Mouse (Mus musculus): ENCODE results near the gene Ssb. TPM values are rescaled to one million over a fixed set of nuclear protein-coding genes. Genes with fewer than 3 reads are reported as not detected.

The Ssb gene
- polyA plus RNA-seq, 1 experiment from 2014 or later = 296 TPM

GRCm38 (mm10) chr2:69884581-69884980 is 23.2 kb downstream of the Ssb start:
- Histone ChIP-seq H3K27me3 (no peaks in the 10 kb centered on the region), H3K27ac (no peak overlapping the region), H3K9me3 (no peaks in the 10 kb centered on the region), H3K4me2 (peak overlapping the region; percentile 77), H3K36me3 (no peaks in the 10 kb centered on the region; the same call in 1 of the 2 replicates), H3K4me1 (peaks cover 7% of the 10 kb centered on the region), H3K4me3 (peak overlapping the region; percentile 69), H3K9ac (peak overlapping the region; percentile 71)
- ATAC-seq (ENCODE audit: borderline replicate concordance, extremely low read depth, low FRiP score, low TSS enrichment) = no peak
- 36% methylated on average over 6 of the region's 6 CpGs for WGBS

DNA sequence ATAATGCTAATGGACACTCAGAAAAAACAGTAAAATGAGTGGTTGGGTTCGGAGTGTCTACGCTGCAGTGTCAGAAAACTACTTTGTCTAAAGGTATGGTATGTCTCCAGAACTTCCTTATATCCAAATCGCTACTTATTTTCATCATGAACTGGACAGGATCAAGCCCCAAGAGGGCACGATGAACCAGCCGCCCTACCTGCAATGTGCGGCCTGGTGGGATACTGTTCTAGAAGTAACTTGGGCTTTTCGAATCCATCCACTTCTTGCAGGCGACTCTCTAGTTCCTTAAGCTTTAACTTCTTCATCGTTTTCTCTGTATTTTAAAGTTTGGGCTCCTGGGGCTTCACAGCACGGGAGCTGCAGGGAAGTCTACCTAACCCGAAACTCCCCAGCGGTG is 23.7 kb downstream of the Ssb start:
- H3K36me3 ChIP-seq = no peaks in the 10 kb centered on the region
- H3K27me3 ChIP-seq = no peaks in the 10 kb centered on the region
- peak overlapping the region; percentile 71 for H3K9ac ChIP-seq
- peak overlapping the region; percentile 71 for H3K27ac ChIP-seq
- peak overlapping the region; percentile 77 for H3K4me2 ChIP-seq
- H3K9me3 ChIP-seq = no peaks in the 10 kb centered on the region
- no peak; the same call in 1 of the 2 replicates for ATAC-seq (ENCODE audit: borderline replicate concordance, extremely low read depth, low FRiP score, low TSS enrichment)
- peak overlapping the region; percentile 69 for H3K4me3 ChIP-seq
- 8% methylated on average over 12 of the region's 12 CpGs for WGBS
- H3K4me1 ChIP-seq = peaks cover 7% of the 10 kb centered on the region

DNA sequence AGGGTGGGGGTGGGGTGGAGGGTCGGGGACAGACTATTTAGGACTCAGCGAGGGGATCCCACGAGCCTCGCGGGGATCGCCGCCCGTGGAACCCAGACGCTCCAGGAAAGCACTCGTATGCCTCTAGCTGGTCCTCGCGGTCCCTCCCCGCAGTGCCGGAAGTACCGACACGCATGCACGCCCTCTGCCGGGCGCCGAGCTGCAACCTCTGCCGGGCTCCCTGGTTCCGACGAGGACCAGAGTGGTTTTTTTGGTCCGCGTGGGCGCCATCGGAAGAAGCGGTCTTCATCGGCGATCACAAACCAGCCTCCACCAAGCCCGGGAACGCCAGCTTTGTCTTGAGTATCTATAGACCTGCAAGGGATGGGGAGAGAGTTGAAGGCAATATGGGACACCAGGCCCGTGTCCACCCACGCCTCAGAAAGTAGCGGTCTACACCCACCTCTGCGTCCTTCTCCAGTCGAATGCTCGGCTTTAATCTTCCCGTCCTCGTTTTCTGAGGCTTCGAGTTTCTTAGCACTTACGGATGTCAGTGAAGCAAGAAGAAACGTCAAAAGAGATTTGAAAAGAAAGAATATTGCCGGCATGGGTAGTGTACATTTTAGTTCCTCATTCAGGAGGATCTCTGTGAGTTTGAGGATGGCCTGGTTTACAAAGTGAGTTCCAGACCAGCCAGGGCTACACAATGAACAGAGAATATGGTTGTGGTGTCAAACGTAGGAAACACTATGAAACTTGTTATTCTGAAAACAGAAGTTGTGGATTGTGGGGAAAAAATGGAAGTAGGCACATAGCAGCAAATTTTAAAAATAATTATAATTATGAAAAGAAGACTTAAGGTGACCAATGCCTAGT is 24.3 kb downstream of the Ssb start, which contains the start of gene Mettl5:
Mettl5 (minus strand) TSS at position 165 of the 855 bp plus-strand sequence.
- Histone ChIP-seq H3K27me3 (no peaks in the 10 kb centered on the region), H3K27ac (peak within 1 kb of the TSS; percentile 71), H3K9ac (peak within 1 kb of the TSS; percentile 71), H3K4me1 (peaks cover 7% of the 10 kb centered on the region), H3K4me3 (peak within 1 kb of the TSS; percentile 69), H3K4me2 (peak within 1 kb of the TSS; percentile 77), H3K9me3 (no peaks in the 10 kb centered on the region), H3K36me3 (no peaks in the 10 kb centered on the region)
- 1% methylated on average over 45 of the region's 45 CpGs for WGBS
- ATAC-seq (ENCODE audit: borderline replicate concordance, extremely low read depth, low FRiP score, low TSS enrichment) = peak; percentile 95

- H3K9me3 ChIP-seq = no peaks in the 10 kb centered on the region
- no peaks in the 10 kb centered on the region for H3K27me3 ChIP-seq
- WGBS = 69% methylated on average over 2 of the region's 2 CpGs
- H3K4me3 ChIP-seq = no peak overlapping the region
- no peak overlapping the region for H3K4me2 ChIP-seq
- no peak overlapping the region for H3K27ac ChIP-seq
- no peak for ATAC-seq (ENCODE audit: borderline replicate concordance, extremely low read depth, low FRiP score, low TSS enrichment)
- no peak overlapping the region for H3K9ac ChIP-seq
- peaks cover 7% of the 10 kb centered on the region for H3K4me1 ChIP-seq
- H3K36me3 ChIP-seq = no peaks in the 10 kb centered on the region
These were observed 27.6 kb downstream of the Ssb start for GRCm38 (mm10) chr2:69888957-69889356.

GRCm38 (mm10) chr2:69890843-69891242 is 29.5 kb downstream of the Ssb start:
- H3K27me3 ChIP-seq = no peaks in the 10 kb centered on the region
- WGBS = 56% methylated on average over 7 of the region's 7 CpGs
- no peak for ATAC-seq (ENCODE audit: borderline replicate concordance, extremely low read depth, low FRiP score, low TSS enrichment)

DNA sequence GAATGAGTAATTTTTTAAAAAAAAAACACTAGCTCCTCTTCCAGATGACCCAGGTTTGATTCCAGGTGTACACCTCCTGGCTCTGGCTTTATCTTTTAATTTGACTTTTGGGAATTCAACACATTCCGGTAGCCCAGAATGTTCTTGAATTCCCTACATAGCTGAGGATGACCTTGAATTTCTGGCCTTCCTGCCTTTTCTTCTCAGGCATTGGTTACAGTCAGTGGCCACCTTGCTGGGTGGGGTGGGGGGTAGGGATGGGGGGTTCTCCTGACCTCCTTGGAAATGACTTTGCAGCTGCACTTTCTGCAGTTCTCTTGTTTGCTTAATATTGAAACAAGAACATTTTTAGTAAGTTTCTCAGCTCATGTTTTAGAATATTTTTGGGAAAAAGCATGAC is 31.8 kb downstream of the Ssb start:
- Histone ChIP-seq H3K4me2 (no peak overlapping the region), H3K4me3 (no peak overlapping the region), H3K27ac (no peak overlapping the region), H3K4me1 (no peaks in the 10 kb centered on the region), H3K9ac (no peak overlapping the region), H3K9me3 (no peaks in the 10 kb centered on the region), H3K36me3 (no peaks in the 10 kb centered on the region), H3K27me3 (no peaks in the 10 kb centered on the region)
- no peak for ATAC-seq (ENCODE audit: borderline replicate concordance, extremely low read depth, low FRiP score, low TSS enrichment)
- 68% methylated on average over 1 of the region's 1 CpGs for WGBS

More at GRCm38 (mm10) chr2:69890843-69891242, 29.5 kb downstream of the Ssb start:
- no peak overlapping the region for H3K4me3 ChIP-seq
- no peak overlapping the region for H3K9ac ChIP-seq
- H3K36me3 ChIP-seq = no peaks in the 10 kb centered on the region
- no peak overlapping the region for H3K4me2 ChIP-seq
- no peaks in the 10 kb centered on the region for H3K4me1 ChIP-seq
- no peaks in the 10 kb centered on the region for H3K9me3 ChIP-seq
- H3K27ac ChIP-seq = no peak overlapping the region

GRCm38 (mm10) chr2:69893891-69894290 is 32.5 kb downstream of the Ssb start:
- peaks cover 5% of the 10 kb centered on the region for H3K4me1 ChIP-seq
- no peak overlapping the region for H3K27ac ChIP-seq
- H3K9ac ChIP-seq = no peak overlapping the region
- no peak overlapping the region for H3K4me2 ChIP-seq
- no peak for ATAC-seq (ENCODE audit: borderline replicate concordance, extremely low read depth, low FRiP score, low TSS enrichment)
- 71% methylated on average over 5 of the region's 5 CpGs for WGBS
- no peaks in the 10 kb centered on the region for H3K9me3 ChIP-seq
- H3K27me3 ChIP-seq = no peaks in the 10 kb centered on the region
- H3K36me3 ChIP-seq = no peaks in the 10 kb centered on the region
- H3K4me3 ChIP-seq = no peak overlapping the region

DNA sequence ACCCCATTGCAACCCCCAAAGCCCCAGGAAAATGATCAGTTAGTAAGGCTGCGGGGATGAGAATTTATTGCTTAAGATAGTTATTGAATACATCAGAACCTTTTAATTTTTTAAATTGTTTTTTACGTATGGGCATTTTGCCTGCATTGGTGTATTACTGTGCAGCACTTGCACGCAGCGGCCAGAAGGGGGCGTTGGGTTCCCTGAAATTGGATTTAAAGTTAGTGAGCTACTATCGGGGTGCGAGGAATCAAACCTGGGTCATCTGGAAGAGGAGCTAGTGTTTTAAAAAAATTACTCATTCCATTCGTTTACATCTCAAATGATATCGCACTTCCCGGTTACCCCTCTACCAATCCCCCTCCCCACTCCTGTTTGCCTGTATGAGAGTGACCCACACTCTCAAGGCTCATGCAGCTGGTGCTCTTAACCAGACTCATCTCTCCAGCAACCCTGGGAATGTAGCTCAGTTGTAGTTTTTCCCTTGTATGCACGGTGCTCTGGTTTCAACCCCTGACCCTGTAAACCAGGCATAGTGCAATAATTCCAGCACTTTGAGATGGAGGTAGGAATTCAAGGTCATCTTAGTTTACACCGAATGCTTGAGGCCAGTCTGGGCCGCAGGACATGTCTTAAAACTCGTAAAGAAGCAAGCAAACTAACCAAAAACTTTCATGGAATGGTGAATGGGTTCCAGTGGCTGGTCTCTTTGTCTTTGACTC is 34.3 kb downstream of the Ssb start:
- no peaks in the 10 kb centered on the region for H3K9me3 ChIP-seq
- H3K9ac ChIP-seq = no peak overlapping the region
- H3K27ac ChIP-seq = no peak overlapping the region
- no peaks in the 10 kb centered on the region for H3K36me3 ChIP-seq
- H3K4me3 ChIP-seq = no peak overlapping the region
- peaks cover 7% of the 10 kb centered on the region for H3K4me1 ChIP-seq
- H3K4me2 ChIP-seq = no peak overlapping the region
- no peaks in the 10 kb centered on the region for H3K27me3 ChIP-seq
- 60% methylated on average over 14 of the region's 14 CpGs for WGBS
- ATAC-seq (ENCODE audit: borderline replicate concordance, extremely low read depth, low FRiP score, low TSS enrichment) = no peak

DNA sequence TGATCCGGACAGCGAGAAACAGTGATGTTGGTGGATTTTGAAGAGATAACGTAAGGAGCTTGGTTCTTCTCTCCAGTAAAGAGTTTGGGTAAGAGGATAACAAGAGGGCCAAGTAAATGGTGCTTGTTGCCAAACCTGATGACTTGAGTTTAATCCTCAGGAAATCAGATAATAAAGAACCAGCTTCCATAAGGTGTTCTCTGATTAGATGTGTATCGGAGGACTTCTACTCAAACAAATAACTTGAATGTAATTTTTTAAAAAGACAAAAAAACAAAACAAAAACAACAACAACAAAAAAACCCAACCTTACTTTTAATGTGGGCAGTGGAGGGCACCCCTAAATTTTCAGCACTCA is 34.8 kb downstream of the Ssb start:
- H3K36me3 ChIP-seq = no peaks in the 10 kb centered on the region
- H3K4me2 ChIP-seq = no peak overlapping the region
- WGBS = 88% methylated on average over 4 of the region's 4 CpGs
- ATAC-seq (ENCODE audit: borderline replicate concordance, extremely low read depth, low FRiP score, low TSS enrichment) = no peak
- no peak overlapping the region for H3K27ac ChIP-seq
- H3K4me1 ChIP-seq = peaks cover 7% of the 10 kb centered on the region
- no peaks in the 10 kb centered on the region for H3K9me3 ChIP-seq
- no peaks in the 10 kb centered on the region for H3K27me3 ChIP-seq
- no peak overlapping the region for H3K4me3 ChIP-seq
- no peak overlapping the region for H3K9ac ChIP-seq

DNA sequence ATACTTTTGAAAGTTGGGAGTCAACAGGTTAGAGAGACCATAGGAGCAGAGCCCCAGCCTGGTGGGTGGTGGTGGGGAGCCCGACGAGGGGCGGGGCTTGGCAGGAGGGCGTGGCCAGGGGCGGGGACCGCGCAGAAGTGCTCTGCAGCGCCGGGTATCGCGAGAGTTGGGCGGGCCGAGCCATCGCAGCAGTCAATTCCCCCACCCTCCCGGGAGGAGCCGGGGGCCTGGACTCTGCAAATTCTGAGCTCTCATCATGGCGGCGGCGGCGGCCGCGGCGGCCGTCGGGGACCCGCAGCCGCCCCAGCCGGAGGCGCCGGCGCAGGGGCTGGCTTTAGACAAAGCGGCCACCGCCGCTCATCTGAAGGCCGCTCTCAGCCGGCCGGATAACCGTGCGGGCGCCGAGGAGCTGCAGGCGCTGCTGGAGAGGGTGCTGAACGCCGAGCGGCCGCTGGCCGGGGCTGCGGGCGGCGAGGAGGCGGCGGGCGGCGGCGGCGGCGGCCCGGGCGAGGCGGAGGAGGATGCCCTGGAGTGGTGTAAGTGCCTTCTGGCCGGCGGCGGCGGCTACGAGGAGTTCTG is 35.8 kb downstream of the Ssb start, which contains the start of gene Ubr3:
Ubr3 (plus strand) TSS at position 208 of the 579 bp plus-strand sequence.
- H3K4me1 ChIP-seq = peaks cover 7% of the 10 kb centered on the region
- H3K4me2 ChIP-seq = peak within 1 kb of the TSS; percentile 87
- ATAC-seq (ENCODE audit: borderline replicate concordance, extremely low read depth, low FRiP score, low TSS enrichment) = peak; percentile 99
- under 1% methylated on average over 65 of the region's 65 CpGs for WGBS
- peak within 1 kb of the TSS; percentile 90 for H3K9ac ChIP-seq
- H3K27ac ChIP-seq = peak within 1 kb of the TSS; percentile 86
- peak within 1 kb of the TSS; percentile 73 for H3K4me3 ChIP-seq
- no peaks in the 10 kb centered on the region for H3K36me3 ChIP-seq
- H3K9me3 ChIP-seq = no peaks in the 10 kb centered on the region
- no peaks in the 10 kb centered on the region for H3K27me3 ChIP-seq

GRCm38 (mm10) chr2:69897618-69898575 is 36.5 kb downstream of the Ssb start:
- H3K4me2 ChIP-seq = peak overlapping the region; percentile 87
- peaks cover 7% of the 10 kb centered on the region for H3K4me1 ChIP-seq
- ATAC-seq (ENCODE audit: borderline replicate concordance, extremely low read depth, low FRiP score, low TSS enrichment) = peak; percentile 69
- WGBS = under 1% methylated on average over 55 of the region's 55 CpGs
- H3K27me3 ChIP-seq = no peaks in the 10 kb centered on the region
- H3K36me3 ChIP-seq = no peaks in the 10 kb centered on the region
- peak overlapping the region; percentile 90 for H3K9ac ChIP-seq
- no peaks in the 10 kb centered on the region for H3K9me3 ChIP-seq
- H3K4me3 ChIP-seq = peak overlapping the region; percentile 73
- H3K27ac ChIP-seq = peak overlapping the region; percentile 86
